Mouse (Mus musculus) heart, postnatal 0 days (tissue): ENCODE data around the gene Fstl4. TPM values are rescaled to one million over a fixed set of nuclear protein-coding genes. Genes with fewer than 3 reads are reported as not detected.

Experiments used
- ATAC-seq: fragments of 200-750 bp; cut with Nextera tagmentation; 2 replicates; pipeline ENCODE4 v1.8.0; 2017; ENCODE audit warnings: low read depth, moderate number of reproducible peaks, moderate library complexity; ENCODE audit not compliant: insufficient read depth
- DNase-seq: peaks from one replicate; pipeline ENCODE4 v3.0.0-alpha.2; 2016; ENCODE audit warnings: low spot score
- H3K27ac ChIP-seq: fragments of 300-500 bp; sonication (generic); 2 replicates; pipeline ENCODE4 v1.5.1; 2014; ENCODE audit warnings: low read depth, mild to moderate bottlenecking
- H3K27me3 ChIP-seq: fragments of 300-500 bp; sonication (generic); 2 replicates; pipeline ENCODE4 v1.6.1; 2014; ENCODE audit warnings: low read length, mixed read lengths; ENCODE audit not compliant: control insufficient read depth, insufficient read depth
- H3K36me3 ChIP-seq: fragments of 300-500 bp; sonication (generic); replicated peaks from 2 replicates; pipeline ENCODE4 v1.6.1; 2014; ENCODE audit warnings: low read length, mixed read lengths; ENCODE audit not compliant: control insufficient read depth, insufficient read depth
- H3K4me1 ChIP-seq: fragments of 300-500 bp; sonication (generic); 2 replicates; pipeline ENCODE4 v1.6.1; 2014; ENCODE audit warnings: antibody characterized with exemption; ENCODE audit not compliant: control insufficient read depth, insufficient read depth
- H3K4me2 ChIP-seq: fragments of 300-500 bp; sonication (generic); 2 replicates; pipeline ENCODE4 v1.6.1; 2014; ENCODE audit warnings: low read depth, mild to moderate bottlenecking, low read length, moderate library complexity
- H3K4me3 ChIP-seq: fragments of 300-500 bp; sonication (generic); 2 replicates; pipeline ENCODE4 v1.5.1; 2014; ENCODE audit warnings: low read depth, low read length
- H3K9ac ChIP-seq: fragments of 300-500 bp; sonication (generic); replicated peaks from 2 replicates; pipeline ENCODE4 v1.6.1; 2014; ENCODE audit warnings: low read depth, low read length, mixed read lengths
- H3K9me3 ChIP-seq: fragments of 300-500 bp; sonication (generic); replicated peaks from 2 replicates; pipeline ENCODE4 v1.6.1; 2016; ENCODE audit warnings: low read length; ENCODE audit not compliant: control insufficient read depth
- CTCF ChIP-seq: IDR thresholded peaks from 2 replicates; pipeline ENCODE4 v1.5.1; 2016; ENCODE audit warnings: antibody characterized with exemption, control low read depth, low read depth
- EP300 ChIP-seq: IDR thresholded peaks from 2 replicates; pipeline ENCODE4 v1.6.1; 2016; ENCODE audit warnings: antibody characterized with exemption, low read depth
- WGBS: fragments of 180-500 bp; shearing (Covaris S2); extraction: QIAGEN DNeasy Blood & Tissue Kit; methylation state at CpG from one replicate; pipeline ENCODE4 v1.1.7; 2014; 5-methylcytosine and 5-hydroxymethylcytosine counted together
- polyA plus RNA-seq: library from polyadenylated mRNA; unstranded; fragments of >200 nt; fragmentation: Nextera tagmentation; extraction: Ambion mirVana; gene quantifications from 2 replicates; pipeline ENCODE4 v1.2.1, GENCODE M21; 2015
- total RNA-seq: library from RNA; depleted of rRNA; stranded (reverse); fragments of >200 nt; gene quantifications from 2 replicates; pipeline ENCODE4 v1.2.3, GENCODE M21; 2014; ENCODE audit warnings: low replicate concordance

The Fstl4 gene
- total and polyA plus RNA-seq, 2 experiments from 2014 or later = 6.3 to 9.4 TPM

- Histone ChIP-seq H3K9me3 (no peaks in the 10 kb centered on the region), H3K4me1 (no peaks in the 10 kb centered on the region), H3K4me3 (no peak overlapping the region), H3K27me3 (no peaks in the 10 kb centered on the region), H3K9ac (no peak overlapping the region), H3K36me3 (no peaks in the 10 kb centered on the region), H3K27ac (no peak overlapping the region), H3K4me2 (no peak overlapping the region)
- ATAC-seq (no peak), DNase-seq (no peak)
- WGBS = 88% methylated on average over 5 of the region's 5 CpGs
- no peak for TF ChIP-seq EP300
- TF ChIP-seq CTCF = no peak
Observed at GRCm38 (mm10) chr11:52994688-52995087, 230.3 kb downstream of the Fstl4 start.

- no peaks in the 10 kb centered on the region for H3K27me3 ChIP-seq
- H3K4me3 ChIP-seq = no peak overlapping the region
- no peaks in the 10 kb centered on the region for H3K4me1 ChIP-seq
- no peaks in the 10 kb centered on the region for H3K36me3 ChIP-seq
- H3K9ac ChIP-seq = no peak overlapping the region
- DNase-seq = no peak
- H3K9me3 ChIP-seq = no peaks in the 10 kb centered on the region
- no peak overlapping the region for H3K4me2 ChIP-seq
- WGBS = 83% methylated on average over 16 of the region's 16 CpGs
- H3K27ac ChIP-seq = no peak overlapping the region
- ATAC-seq = no peak
- TF ChIP-seq CTCF = no peak
- TF ChIP-seq EP300 = no peak
Observed at GRCm38 (mm10) chr11:52996434-52997093, 232.1 kb downstream of the Fstl4 start.

- no peak overlapping the region for H3K27ac ChIP-seq
- no peak overlapping the region for H3K4me2 ChIP-seq
- no peak for ATAC-seq
- no peaks in the 10 kb centered on the region for H3K36me3 ChIP-seq
- no peak overlapping the region for H3K4me3 ChIP-seq
- 35% methylated on average over 4 of the region's 4 CpGs for WGBS
- no peak overlapping the region for H3K9ac ChIP-seq
- TF ChIP-seq CTCF (no peak), EP300 (no peak)
- DNase-seq = peak; percentile 9
- no peaks in the 10 kb centered on the region for H3K4me1 ChIP-seq
- no peaks in the 10 kb centered on the region for H3K27me3 ChIP-seq
- H3K9me3 ChIP-seq = no peaks in the 10 kb centered on the region
Observed at GRCm38 (mm10) chr11:52997421-52997820, 233.0 kb downstream of the Fstl4 start.

GRCm38 (mm10) chr11:53000226-53000625 lies 235.8 kb downstream of the Fstl4 start:
- 83% methylated on average over 11 of the region's 11 CpGs for WGBS

GRCm38 (mm10) chr11:53003361-53003760 lies 238.9 kb downstream of the Fstl4 start:
- Histone ChIP-seq H3K36me3 (no peaks in the 10 kb centered on the region), H3K27me3 (no peaks in the 10 kb centered on the region), H3K27ac (no peak overlapping the region), H3K9me3 (no peaks in the 10 kb centered on the region), H3K9ac (no peak overlapping the region), H3K4me1 (no peaks in the 10 kb centered on the region), H3K4me2 (no peak overlapping the region), H3K4me3 (no peak overlapping the region)
- no peak for TF ChIP-seq EP300
- no peak for TF ChIP-seq CTCF
- ATAC-seq (no peak), DNase-seq (no peak)
- 68% methylated on average over 7 of the region's 7 CpGs for WGBS

More at GRCm38 (mm10) chr11:53000226-53000625, 235.8 kb downstream of the Fstl4 start:
- no peak overlapping the region for H3K4me2 ChIP-seq
- H3K27me3 ChIP-seq = no peaks in the 10 kb centered on the region
- H3K9ac ChIP-seq = no peak overlapping the region
- DNase-seq (no peak), ATAC-seq (no peak)
- H3K4me3 ChIP-seq = no peak overlapping the region
- no peaks in the 10 kb centered on the region for H3K36me3 ChIP-seq
- TF ChIP-seq EP300 = no peak
- TF ChIP-seq CTCF = no peak
- no peak overlapping the region for H3K27ac ChIP-seq
- H3K9me3 ChIP-seq = no peaks in the 10 kb centered on the region
- no peaks in the 10 kb centered on the region for H3K4me1 ChIP-seq

- ATAC-seq = no peak
- WGBS = 68% methylated on average over 9 of the region's 9 CpGs
- no peak for DNase-seq
Observed at GRCm38 (mm10) chr11:53003811-53004210, 239.4 kb downstream of the Fstl4 start.

More at GRCm38 (mm10) chr11:53003811-53004210, 239.4 kb downstream of the Fstl4 start:
- Histone ChIP-seq H3K4me2 (no peak overlapping the region), H3K4me3 (no peak overlapping the region), H3K36me3 (no peaks in the 10 kb centered on the region), H3K9me3 (no peaks in the 10 kb centered on the region), H3K27me3 (no peaks in the 10 kb centered on the region), H3K4me1 (no peaks in the 10 kb centered on the region), H3K9ac (no peak overlapping the region), H3K27ac (no peak overlapping the region)
- TF ChIP-seq EP300 = no peak
- TF ChIP-seq CTCF = no peak
